Mouse (Mus musculus): Measurements from ENCODE around the gene Eif4e2. TPM values are rescaled to one million over a fixed set of nuclear protein-coding genes. Genes with fewer than 3 reads are reported as not detected.
A peak's percentile ranks its signal among the peaks of the same experiment; 100 is the strongest.

The Eif4e2 gene
- polyA plus RNA-seq, 1 experiment = 127 TPM

- no peak overlapping the region for H3K27ac ChIP-seq (ENCODE audit: control insufficient read depth, insufficient read depth, low read depth, low read length)
- H3K27me3 ChIP-seq (ENCODE audit: control insufficient read depth, insufficient read depth, low read length) = no peaks in the 10 kb centered on the region
- H3K4me3 ChIP-seq (ENCODE audit: control insufficient read depth, low read depth, low read length) = no peak overlapping the region
- no peaks in the 10 kb centered on the region for H3K36me3 ChIP-seq (ENCODE audit: control insufficient read depth, insufficient read depth, low read length)
- TF ChIP-seq POLR2A (IDR thresholded peaks at IDR 0.05; ENCODE audit: control insufficient read depth, low read depth, low read length) (no peak), CTCF (IDR thresholded peaks at IDR 0.05; ENCODE audit: control insufficient read depth, insufficient read depth, insufficient replicate concordance, low read depth, low read length) (no peak)
- H3K4me1 ChIP-seq (ENCODE audit: control insufficient read depth, insufficient read depth, low read length) = no peaks in the 10 kb centered on the region
These were observed 29.3 kb downstream of the Eif4e2 start for GRCm38 (mm10) chr1:87243021-87243420.

GRCm38 (mm10) chr1:87245430-87245829 is 31.7 kb downstream of the Eif4e2 start:
- no peaks in the 10 kb centered on the region for H3K36me3 ChIP-seq (ENCODE audit: control insufficient read depth, insufficient read depth, low read length)
- TF ChIP-seq POLR2A (IDR thresholded peaks at IDR 0.05; ENCODE audit: control insufficient read depth, low read depth, low read length) = no peak
- no peak for TF ChIP-seq CTCF (IDR thresholded peaks at IDR 0.05; ENCODE audit: control insufficient read depth, insufficient read depth, insufficient replicate concordance, low read depth, low read length)
- H3K4me1 ChIP-seq (ENCODE audit: control insufficient read depth, insufficient read depth, low read length) = no peaks in the 10 kb centered on the region
- no peaks in the 10 kb centered on the region for H3K27me3 ChIP-seq (ENCODE audit: control insufficient read depth, insufficient read depth, low read length)
- no peak overlapping the region for H3K27ac ChIP-seq (ENCODE audit: control insufficient read depth, insufficient read depth, low read depth, low read length)
- no peak overlapping the region for H3K4me3 ChIP-seq (ENCODE audit: control insufficient read depth, low read depth, low read length)

- H3K36me3 ChIP-seq (ENCODE audit: control insufficient read depth, insufficient read depth, low read length) = no peaks in the 10 kb centered on the region
- H3K4me1 ChIP-seq (ENCODE audit: control insufficient read depth, insufficient read depth, low read length) = no peaks in the 10 kb centered on the region
- H3K4me3 ChIP-seq (ENCODE audit: control insufficient read depth, low read depth, low read length) = peak overlapping the region; percentile 39
- no peak for TF ChIP-seq POLR2A (IDR thresholded peaks at IDR 0.05; ENCODE audit: control insufficient read depth, low read depth, low read length)
- peak; percentile 95 for TF ChIP-seq CTCF (IDR thresholded peaks at IDR 0.05; ENCODE audit: control insufficient read depth, insufficient read depth, insufficient replicate concordance, low read depth, low read length)
- H3K27ac ChIP-seq (ENCODE audit: control insufficient read depth, insufficient read depth, low read depth, low read length) = no peak overlapping the region
- no peaks in the 10 kb centered on the region for H3K27me3 ChIP-seq (ENCODE audit: control insufficient read depth, insufficient read depth, low read length)
These were observed 32.5 kb downstream of the Eif4e2 start for GRCm38 (mm10) chr1:87245929-87246815.

- no peaks in the 10 kb centered on the region for H3K4me1 ChIP-seq (ENCODE audit: control insufficient read depth, insufficient read depth, low read length)
- no peaks in the 10 kb centered on the region for H3K36me3 ChIP-seq (ENCODE audit: control insufficient read depth, insufficient read depth, low read length)
- TF ChIP-seq CTCF (IDR thresholded peaks at IDR 0.05; ENCODE audit: control insufficient read depth, insufficient read depth, insufficient replicate concordance, low read depth, low read length) (no peak), POLR2A (IDR thresholded peaks at IDR 0.05; ENCODE audit: control insufficient read depth, low read depth, low read length) (no peak)
- no peak overlapping the region for H3K4me3 ChIP-seq (ENCODE audit: control insufficient read depth, low read depth, low read length)
- H3K27me3 ChIP-seq (ENCODE audit: control insufficient read depth, insufficient read depth, low read length) = no peaks in the 10 kb centered on the region
- H3K27ac ChIP-seq (ENCODE audit: control insufficient read depth, insufficient read depth, low read depth, low read length) = no peak overlapping the region
These were observed 38.4 kb downstream of the Eif4e2 start for GRCm38 (mm10) chr1:87252040-87252609.

GRCm38 (mm10) chr1:87255173-87255572 is 41.5 kb downstream of the Eif4e2 start:
- Histone ChIP-seq H3K27ac (ENCODE audit: control insufficient read depth, insufficient read depth, low read depth, low read length) (no peak overlapping the region), H3K36me3 (ENCODE audit: control insufficient read depth, insufficient read depth, low read length) (no peaks in the 10 kb centered on the region), H3K27me3 (ENCODE audit: control insufficient read depth, insufficient read depth, low read length) (no peaks in the 10 kb centered on the region), H3K4me3 (ENCODE audit: control insufficient read depth, low read depth, low read length) (no peak overlapping the region), H3K4me1 (ENCODE audit: control insufficient read depth, insufficient read depth, low read length) (peaks cover 5% of the 10 kb centered on the region)
- TF ChIP-seq POLR2A (IDR thresholded peaks at IDR 0.05; ENCODE audit: control insufficient read depth, low read depth, low read length) = no peak
- TF ChIP-seq CTCF (IDR thresholded peaks at IDR 0.05; ENCODE audit: control insufficient read depth, insufficient read depth, insufficient replicate concordance, low read depth, low read length) = no peak

- H3K27me3 ChIP-seq (ENCODE audit: control insufficient read depth, insufficient read depth, low read length) = no peaks in the 10 kb centered on the region
- no peak overlapping the region for H3K4me3 ChIP-seq (ENCODE audit: control insufficient read depth, low read depth, low read length)
These were observed 44.0 kb downstream of the Eif4e2 start for GRCm38 (mm10) chr1:87257691-87258090.

GRCm38 (mm10) chr1:87258484-87258883 is 44.8 kb downstream of the Eif4e2 start:
- Histone ChIP-seq H3K4me3 (ENCODE audit: control insufficient read depth, low read depth, low read length) (no peak overlapping the region), H3K36me3 (ENCODE audit: control insufficient read depth, insufficient read depth, low read length) (no peaks in the 10 kb centered on the region), H3K4me1 (ENCODE audit: control insufficient read depth, insufficient read depth, low read length) (peaks cover 12% of the 10 kb centered on the region), H3K27me3 (ENCODE audit: control insufficient read depth, insufficient read depth, low read length) (no peaks in the 10 kb centered on the region), H3K27ac (ENCODE audit: control insufficient read depth, insufficient read depth, low read depth, low read length) (no peak overlapping the region)
- TF ChIP-seq POLR2A (IDR thresholded peaks at IDR 0.05; ENCODE audit: control insufficient read depth, low read depth, low read length) = no peak
- peak; percentile 44; the same call in 1 of the 2 replicates for TF ChIP-seq CTCF (IDR thresholded peaks at IDR 0.05; ENCODE audit: control insufficient read depth, insufficient read depth, insufficient replicate concordance, low read depth, low read length)

More at GRCm38 (mm10) chr1:87257691-87258090, 44.0 kb downstream of the Eif4e2 start:
- H3K27ac ChIP-seq (ENCODE audit: control insufficient read depth, insufficient read depth, low read depth, low read length) = no peak overlapping the region
- H3K4me1 ChIP-seq (ENCODE audit: control insufficient read depth, insufficient read depth, low read length) = peaks cover 7% of the 10 kb centered on the region
- no peaks in the 10 kb centered on the region for H3K36me3 ChIP-seq (ENCODE audit: control insufficient read depth, insufficient read depth, low read length)
- TF ChIP-seq CTCF (IDR thresholded peaks at IDR 0.05; ENCODE audit: control insufficient read depth, insufficient read depth, insufficient replicate concordance, low read depth, low read length) = no peak
